Mouse (Mus musculus) stomach, embryonic 14.5 days (tissue): ENCODE results near the gene Stat6. TPM values are rescaled to one million over a fixed set of nuclear protein-coding genes. Genes with fewer than 3 reads are reported as not detected.

Experiments
- polyA plus RNA-seq: library from polyadenylated mRNA; unstranded; fragments of >200 nt; fragmentation: Nextera tagmentation; extraction: Ambion mirVana; gene quantifications from 2 replicates; pipeline ENCODE4 v1.2.1, GENCODE M21; 2014

Gene Stat6
- polyA plus RNA-seq, 1 experiment from 2014 or later = 24.7 TPM

Other genes with a start within 250 kb of the Stat6 start
- 0.32 and 0.48 TPM in 2 replicates for gene Stac3, start 141.3 kb upstream of the Stat6 start, polyA plus RNA-seq
- 81.3 and 84.3 TPM in 2 replicates for gene Ndufa4l2, start 128.0 kb upstream of the Stat6 start, polyA plus RNA-seq
- 107 and 121 TPM in 2 replicates for gene Shmt2, start 120.5 kb upstream of the Stat6 start, polyA plus RNA-seq
- 3.8 and 4.8 TPM in 2 replicates for gene Nxph4, start 108.4 kb upstream of the Stat6 start, polyA plus RNA-seq
- gene Lrp1, start 21.8 kb upstream of the Stat6 start, polyA plus RNA-seq = 98.0 and 99.3 TPM in 2 replicates
- 10.2 and 11.3 TPM in 2 replicates for gene Nemp1, start 23.9 kb downstream of the Stat6 start, polyA plus RNA-seq
- gene Nab2, start 25.6 kb downstream of the Stat6 start, polyA plus RNA-seq = 9.2 and 11.1 TPM in 2 replicates
- gene Myo1a, start 62.2 kb downstream of the Stat6 start, polyA plus RNA-seq = 8.8 and 9.1 TPM in 2 replicates
- gene Tac2, start 81.5 kb downstream of the Stat6 start, polyA plus RNA-seq = 1.6 and 2.0 TPM in 2 replicates
- 4.6 and 4.9 TPM in 2 replicates for gene Zbtb39, start 96.6 kb downstream of the Stat6 start, polyA plus RNA-seq
- gene Gpr182, start 108.7 kb downstream of the Stat6 start, polyA plus RNA-seq = 0.67 and 0.87 TPM in 2 replicates
- not detected in 2 replicates for gene Rdh1, start 116.7 kb downstream of the Stat6 start, polyA plus RNA-seq
- gene Rdh16f1, start 116.8 kb downstream of the Stat6 start, polyA plus RNA-seq = not detected in 2 replicates
- gene Rdh9, start 133.4 kb downstream of the Stat6 start, polyA plus RNA-seq = 0.08 TPM in 1 of 2 replicates, not detected in the other
- not detected in 2 replicates for gene Rdh16, start 158.2 kb downstream of the Stat6 start, polyA plus RNA-seq
- not detected in 2 replicates for gene Rdh19, start 206.9 kb downstream of the Stat6 start, polyA plus RNA-seq
- gene Rdh16f2, start 223.5 kb downstream of the Stat6 start, polyA plus RNA-seq = not detected in 2 replicates
- not detected in 2 replicates for gene Rdh7, start 245.8 kb downstream of the Stat6 start, polyA plus RNA-seq